Mouse (Mus musculus): Measurements from ENCODE around the gene Pard6b. TPM values are rescaled to one million over a fixed set of nuclear protein-coding genes. Genes with fewer than 3 reads are reported as not detected.
A peak's percentile ranks its signal among the peaks of the same experiment; 100 is the strongest.
"Not testable (repeated sequence)": the region's sequence is repeated elsewhere in the genome, so short reads cannot be mapped to it uniquely, and the experiment has no call there.

Pard6b gene
- polyA plus RNA-seq, 1 experiment from 2014 or later: 6.2 TPM

DNA sequence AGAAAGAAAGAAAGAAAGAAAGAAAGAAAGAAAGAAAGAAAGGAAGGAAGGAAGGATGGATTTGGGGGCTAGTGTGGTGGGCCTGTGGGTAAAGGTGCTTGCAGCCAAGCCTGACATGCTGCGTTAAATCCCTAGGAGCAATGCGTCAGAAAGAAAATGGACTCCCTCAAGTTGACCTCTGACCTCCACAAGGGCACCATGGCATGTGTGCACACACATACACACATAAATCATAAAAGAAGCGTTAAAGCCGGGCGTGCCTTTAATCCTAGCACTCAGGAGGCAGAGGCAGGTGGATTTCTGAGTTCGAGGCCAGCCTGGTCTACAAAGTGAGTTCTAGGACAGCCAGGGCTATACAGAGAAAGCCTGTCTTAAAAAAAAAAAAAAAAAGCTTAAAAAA is 27.1 kb downstream of the Pard6b start:
- not testable (repeated sequence) for DNase-seq (ENCODE audit: low spot score); H3K9me3 ChIP-seq; H3K27me3 ChIP-seq (ENCODE audit: insufficient read depth, poor library complexity, severe bottlenecking); H3K27ac ChIP-seq; H3K4me3 ChIP-seq; H3K36me3 ChIP-seq
- H3K4me1 ChIP-seq (replicated peaks): peaks cover 20% of the 10 kb centered on the region
- WGBS: 91% methylated on average over 6 of the region's 6 CpGs

DNA sequence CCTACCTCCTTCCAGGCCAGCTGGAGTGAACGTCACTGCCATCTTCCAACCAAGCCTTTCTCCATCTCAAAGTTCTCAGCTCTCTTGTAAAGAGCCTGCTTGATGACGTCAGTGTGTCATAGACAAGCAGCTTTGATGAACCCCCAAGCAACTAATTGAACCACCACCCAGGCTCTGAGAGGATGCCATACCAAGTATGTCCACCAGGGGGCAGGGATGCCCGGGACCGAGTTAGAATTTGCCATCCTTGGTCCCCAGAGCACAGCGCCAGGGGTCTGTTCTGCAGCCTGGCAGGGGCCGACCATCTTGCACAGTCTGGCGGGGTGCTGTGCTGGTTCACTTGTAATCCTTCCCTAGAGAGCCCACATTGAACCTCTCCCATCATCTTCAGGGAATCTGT is 31.1 kb downstream of the Pard6b start:
- no peaks in the 10 kb centered on the region for H3K36me3 ChIP-seq
- DNase-seq (ENCODE audit: low spot score): peak; percentile 75
- 11% methylated on average over 7 of the region's 7 CpGs for WGBS
- H3K4me1 ChIP-seq (replicated peaks): peaks cover 38% of the 10 kb centered on the region
- no peak overlapping the region for H3K4me3 ChIP-seq
- H3K27ac ChIP-seq: no peak overlapping the region
- H3K27me3 ChIP-seq (ENCODE audit: insufficient read depth, poor library complexity, severe bottlenecking): peaks cover 12% of the 10 kb centered on the region
- no peaks in the 10 kb centered on the region for H3K9me3 ChIP-seq

DNA sequence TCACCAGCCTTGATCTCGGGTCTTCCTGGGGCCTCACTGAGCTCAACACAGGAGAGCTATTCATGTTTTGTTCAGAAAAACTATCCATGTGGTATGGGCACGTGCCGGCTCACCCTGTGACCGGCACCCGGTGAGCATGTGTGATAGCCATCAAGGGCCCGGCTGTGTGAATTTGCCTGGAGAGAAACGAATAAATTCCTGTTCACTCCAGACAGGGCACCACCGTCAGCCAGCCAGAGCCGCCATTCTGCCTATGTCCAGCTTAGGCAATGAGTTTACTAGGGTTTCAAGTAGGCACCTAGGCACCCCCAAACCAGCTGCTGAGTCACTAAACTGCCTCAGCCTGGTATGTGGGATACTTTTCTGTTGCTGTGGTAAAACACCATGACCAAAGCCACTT is 32.5 kb downstream of the Pard6b start:
- H3K4me3 ChIP-seq: no peak overlapping the region
- no peaks in the 10 kb centered on the region for H3K9me3 ChIP-seq
- DNase-seq (ENCODE audit: low spot score): no peak
- H3K27ac ChIP-seq: 0 out of 2 replicates have a peak overlapping the region, but pooled peaks have one; percentile 91
- H3K36me3 ChIP-seq: no peaks in the 10 kb centered on the region
- H3K4me1 ChIP-seq (replicated peaks): peaks cover 47% of the 10 kb centered on the region
- 89% methylated on average over 9 of the region's 9 CpGs for WGBS
- H3K27me3 ChIP-seq (ENCODE audit: insufficient read depth, poor library complexity, severe bottlenecking): peaks cover 20% of the 10 kb centered on the region

DNA sequence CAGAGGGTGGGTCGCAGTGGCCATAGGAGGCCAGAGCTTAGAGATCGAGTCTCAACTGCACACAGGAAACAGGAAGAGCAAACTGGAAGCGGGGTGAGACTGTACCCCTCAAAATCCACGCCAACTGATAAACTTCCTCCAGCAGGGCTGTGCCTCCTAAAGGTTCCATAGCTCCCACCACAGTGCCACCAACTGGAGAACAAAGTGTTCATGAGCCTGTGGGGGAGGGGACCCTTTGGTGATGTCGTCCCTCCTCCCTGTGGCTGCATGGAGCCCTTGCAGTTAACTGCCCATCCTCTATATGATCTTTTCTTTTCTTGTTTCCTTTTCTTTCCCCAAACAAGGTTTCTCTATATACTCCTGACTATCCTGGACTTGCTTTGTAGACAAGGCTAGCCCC is 32.9 kb downstream of the Pard6b start:
- no peak for DNase-seq (ENCODE audit: low spot score)
- Histone ChIP-seq H3K27ac (0 out of 2 replicates have a peak overlapping the region, but pooled peaks have one; percentile 91), H3K4me3 (no peak overlapping the region)

DNA sequence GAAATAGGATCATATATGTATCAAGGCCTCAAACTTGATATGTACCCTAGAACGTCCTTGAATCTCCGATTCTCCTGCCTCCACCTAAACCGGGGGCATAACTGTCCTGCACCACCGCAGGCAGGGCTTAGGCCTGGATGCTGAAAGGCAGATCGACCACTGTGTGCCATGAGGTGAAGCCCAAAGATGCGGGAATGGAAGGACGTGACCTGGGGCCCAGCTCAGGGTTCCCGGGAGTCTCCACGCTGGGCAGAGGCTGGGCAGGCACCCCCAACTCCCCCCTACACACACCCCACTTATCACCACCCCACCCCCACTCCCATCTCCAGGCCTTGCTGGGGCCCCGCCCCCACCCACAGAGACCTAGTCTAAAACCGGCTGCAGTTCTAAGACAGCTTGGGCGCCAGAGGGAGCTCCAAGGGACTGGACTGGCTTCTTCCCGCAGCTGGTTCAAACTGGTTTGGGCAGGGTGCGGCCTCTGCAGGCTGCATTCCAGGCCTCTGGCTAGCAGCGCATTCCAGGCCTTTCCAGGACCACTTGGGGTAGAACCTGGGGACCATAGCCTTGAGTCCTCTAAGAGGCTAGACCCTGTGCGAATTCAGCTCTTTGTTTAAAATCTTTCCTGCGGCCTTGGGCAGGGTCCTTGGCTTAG is 34.0 kb downstream of the Pard6b start:
- DNase-seq (ENCODE audit: low spot score): peak; percentile 93
- H3K9me3 ChIP-seq: no peaks in the 10 kb centered on the region
- H3K4me3 ChIP-seq: peak overlapping the region; percentile 22; the same call in 1 of the 2 replicates
- H3K4me1 ChIP-seq (replicated peaks): peaks cover 47% of the 10 kb centered on the region
- peaks cover 20% of the 10 kb centered on the region for H3K27me3 ChIP-seq (ENCODE audit: insufficient read depth, poor library complexity, severe bottlenecking)
- peak overlapping the region; percentile 91 for H3K27ac ChIP-seq
- 17% methylated on average over 17 of the region's 17 CpGs for WGBS
- no peaks in the 10 kb centered on the region for H3K36me3 ChIP-seq

More for the DNA sequence above, 32.9 kb downstream of the Pard6b start:
- Histone ChIP-seq H3K36me3 (no peaks in the 10 kb centered on the region), H3K9me3 (no peaks in the 10 kb centered on the region), H3K27me3 (ENCODE audit: insufficient read depth, poor library complexity, severe bottlenecking) (peaks cover 20% of the 10 kb centered on the region), H3K4me1 (replicated peaks) (peaks cover 47% of the 10 kb centered on the region)
- 80% methylated on average over 5 of the region's 5 CpGs for WGBS

DNA sequence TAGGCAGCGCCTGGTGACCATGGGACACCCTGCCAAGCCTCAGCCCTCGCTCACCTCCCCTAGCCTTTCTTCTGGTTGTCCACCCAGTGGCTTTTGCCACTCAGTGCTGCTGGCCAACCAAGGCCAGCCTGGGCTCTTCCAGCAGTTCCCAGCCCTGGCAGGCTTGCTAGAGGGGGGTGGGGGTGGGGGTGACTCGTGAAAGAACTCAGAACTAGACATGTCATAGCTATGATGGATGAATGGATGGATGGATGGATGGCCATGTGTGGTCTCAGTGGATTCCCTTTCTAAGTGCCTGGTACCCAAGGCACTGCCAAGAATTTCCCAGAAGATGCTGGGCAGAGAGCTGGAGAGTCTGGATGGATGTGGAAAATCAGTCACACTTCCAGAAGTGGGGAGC is 35.0 kb downstream of the Pard6b start:
- WGBS: 85% methylated on average over 3 of the region's 3 CpGs
- H3K4me3 ChIP-seq: no peak overlapping the region
- H3K27me3 ChIP-seq (ENCODE audit: insufficient read depth, poor library complexity, severe bottlenecking): peaks cover 20% of the 10 kb centered on the region
- DNase-seq (ENCODE audit: low spot score): no peak
- H3K9me3 ChIP-seq: no peaks in the 10 kb centered on the region
- peak overlapping the region; percentile 91 for H3K27ac ChIP-seq
- H3K4me1 ChIP-seq (replicated peaks): peaks cover 47% of the 10 kb centered on the region
- H3K36me3 ChIP-seq: no peaks in the 10 kb centered on the region

DNA sequence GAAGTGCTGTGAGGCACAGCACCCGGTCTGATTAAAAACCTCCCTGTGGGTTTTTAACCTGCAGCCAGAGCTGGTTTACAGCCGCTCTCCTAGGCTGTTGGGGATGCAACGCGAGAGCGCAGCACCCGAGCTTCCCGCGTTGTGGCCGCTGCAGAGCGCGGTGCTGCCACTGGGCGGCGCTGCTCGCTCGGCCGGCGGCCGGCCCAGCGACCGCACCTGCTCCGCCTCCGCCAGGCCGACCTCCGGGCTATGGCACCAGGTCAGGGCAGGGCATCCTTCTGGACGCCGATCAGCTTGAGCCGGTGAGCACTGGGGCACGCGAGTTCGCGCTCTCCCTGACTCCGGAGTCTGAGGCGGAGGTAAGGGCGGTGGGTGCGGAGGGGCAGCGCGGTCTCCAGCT is 36.3 kb downstream of the Pard6b start:
- under 1% methylated on average over 37 of the region's 37 CpGs for WGBS
- Histone ChIP-seq H3K4me1 (replicated peaks) (peaks cover 41% of the 10 kb centered on the region), H3K27ac (peak overlapping the region; percentile 80)

DNA sequence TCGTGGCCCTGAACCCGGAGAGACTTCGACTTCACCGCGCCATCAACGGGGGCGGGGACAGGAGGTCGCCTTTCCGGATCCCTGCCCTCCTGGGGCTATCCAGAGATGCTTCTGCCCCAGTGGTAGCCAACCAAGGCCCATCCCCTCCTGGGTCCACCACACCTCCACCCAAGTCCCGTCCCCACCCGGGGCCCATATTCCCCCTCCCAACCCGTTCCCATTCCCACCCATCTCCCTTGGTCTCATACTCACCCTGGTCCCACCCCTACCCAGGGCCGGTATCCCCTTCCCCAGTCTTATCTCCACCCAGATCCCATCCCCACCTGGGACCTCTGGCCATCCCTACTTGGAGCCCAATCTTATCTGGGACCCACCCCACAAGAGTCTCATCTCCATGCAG is 36.7 kb downstream of the Pard6b start:
- Histone ChIP-seq H3K27me3 (ENCODE audit: insufficient read depth, poor library complexity, severe bottlenecking) (peaks cover 20% of the 10 kb centered on the region), H3K4me1 (replicated peaks) (peaks cover 39% of the 10 kb centered on the region), H3K27ac (peak overlapping the region; percentile 80), H3K9me3 (no peaks in the 10 kb centered on the region), H3K4me3 (peak overlapping the region; percentile 56), H3K36me3 (no peaks in the 10 kb centered on the region)
- 2% methylated on average over 13 of the region's 13 CpGs for WGBS
- DNase-seq (ENCODE audit: low spot score): no peak

More for the DNA sequence above, 36.3 kb downstream of the Pard6b start:
- Histone ChIP-seq H3K9me3 (no peaks in the 10 kb centered on the region), H3K27me3 (ENCODE audit: insufficient read depth, poor library complexity, severe bottlenecking) (peaks cover 20% of the 10 kb centered on the region), H3K4me3 (peak overlapping the region; percentile 56), H3K36me3 (no peaks in the 10 kb centered on the region)
- DNase-seq (ENCODE audit: low spot score): peak; percentile 83

DNA sequence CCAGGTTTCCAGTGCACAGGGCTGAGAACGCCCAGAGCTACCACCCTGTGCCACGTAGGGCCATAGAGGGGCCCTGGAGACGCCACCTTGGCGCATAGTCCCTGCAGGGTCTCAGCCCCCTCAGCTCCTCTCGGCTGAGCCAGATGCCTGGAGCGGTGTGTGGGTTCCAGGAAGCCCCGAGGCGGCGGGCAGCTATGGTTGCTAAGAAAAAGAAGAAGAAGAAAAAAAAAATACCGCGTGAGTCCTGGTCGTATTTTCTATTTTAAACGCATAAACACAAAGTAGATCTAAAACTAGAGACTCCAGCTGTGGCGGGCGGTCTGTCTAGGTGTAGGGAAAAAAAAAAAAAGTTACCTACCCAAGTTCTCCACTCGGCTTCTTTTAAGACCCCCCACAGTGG is 37.2 kb downstream of the Pard6b start:
- DNase-seq (ENCODE audit: low spot score): no peak
- Histone ChIP-seq H3K27ac (no peak overlapping the region), H3K4me3 (peak overlapping the region; percentile 56), H3K36me3 (no peaks in the 10 kb centered on the region), H3K9me3 (no peaks in the 10 kb centered on the region), H3K27me3 (ENCODE audit: insufficient read depth, poor library complexity, severe bottlenecking) (peaks cover 20% of the 10 kb centered on the region), H3K4me1 (replicated peaks) (peaks cover 39% of the 10 kb centered on the region)
- WGBS: 46% methylated on average over 16 of the region's 16 CpGs

DNA sequence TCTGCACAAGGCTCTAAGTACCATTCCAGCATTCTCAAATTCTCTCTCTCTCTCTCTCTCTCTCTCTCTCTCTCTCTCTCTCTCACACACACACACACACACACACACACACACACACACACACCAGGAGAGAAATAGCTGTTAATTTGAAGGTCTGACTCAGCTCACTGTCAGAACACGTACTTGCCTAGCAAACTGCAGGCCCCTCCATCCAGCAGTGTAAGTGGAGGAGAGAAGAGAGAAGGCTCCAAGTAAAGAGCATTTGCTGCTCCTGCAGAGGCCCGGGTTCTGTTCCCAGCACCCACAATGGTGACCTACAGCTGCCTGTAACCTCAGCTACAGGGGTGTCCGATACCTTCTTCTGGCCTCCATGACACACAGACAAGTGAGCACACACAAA is 37.7 kb downstream of the Pard6b start:
- no peaks in the 10 kb centered on the region for H3K36me3 ChIP-seq
- no peak overlapping the region for H3K4me3 ChIP-seq
- no peak overlapping the region for H3K27ac ChIP-seq
- H3K27me3 ChIP-seq (ENCODE audit: insufficient read depth, poor library complexity, severe bottlenecking): peaks cover 20% of the 10 kb centered on the region
- no peak for DNase-seq (ENCODE audit: low spot score)
- WGBS: 90% methylated on average over 3 of the region's 3 CpGs
- H3K4me1 ChIP-seq (replicated peaks): peaks cover 37% of the 10 kb centered on the region
- no peaks in the 10 kb centered on the region for H3K9me3 ChIP-seq

DNA sequence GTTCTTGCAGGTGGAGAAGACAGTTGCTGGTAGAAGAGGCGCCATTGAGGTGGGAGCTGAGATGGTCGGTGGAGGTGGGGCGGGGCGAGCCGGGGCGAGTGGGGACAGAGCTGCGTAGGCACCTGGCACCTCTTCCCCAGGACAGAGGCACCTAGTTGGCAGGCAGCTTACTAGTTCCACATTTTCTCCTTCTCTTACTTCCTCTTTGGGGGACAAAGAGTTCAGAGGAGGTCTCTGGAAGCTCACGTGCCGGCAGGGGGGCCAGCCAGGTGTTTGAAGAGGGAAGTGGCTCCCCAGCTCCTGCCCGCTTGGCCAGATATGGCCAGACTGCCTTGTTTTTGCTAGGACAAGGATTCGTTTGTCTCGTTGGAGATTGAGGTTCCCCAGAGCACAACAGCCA is 38.3 kb downstream of the Pard6b start:
- peaks cover 33% of the 10 kb centered on the region for H3K4me1 ChIP-seq (replicated peaks)
- H3K9me3 ChIP-seq: no peaks in the 10 kb centered on the region
- H3K27ac ChIP-seq: no peak overlapping the region
- H3K4me3 ChIP-seq: no peak overlapping the region
- no peaks in the 10 kb centered on the region for H3K36me3 ChIP-seq
- WGBS: 73% methylated on average over 12 of the region's 12 CpGs
- DNase-seq (ENCODE audit: low spot score): no peak
- H3K27me3 ChIP-seq (ENCODE audit: insufficient read depth, poor library complexity, severe bottlenecking): peaks cover 20% of the 10 kb centered on the region

DNA sequence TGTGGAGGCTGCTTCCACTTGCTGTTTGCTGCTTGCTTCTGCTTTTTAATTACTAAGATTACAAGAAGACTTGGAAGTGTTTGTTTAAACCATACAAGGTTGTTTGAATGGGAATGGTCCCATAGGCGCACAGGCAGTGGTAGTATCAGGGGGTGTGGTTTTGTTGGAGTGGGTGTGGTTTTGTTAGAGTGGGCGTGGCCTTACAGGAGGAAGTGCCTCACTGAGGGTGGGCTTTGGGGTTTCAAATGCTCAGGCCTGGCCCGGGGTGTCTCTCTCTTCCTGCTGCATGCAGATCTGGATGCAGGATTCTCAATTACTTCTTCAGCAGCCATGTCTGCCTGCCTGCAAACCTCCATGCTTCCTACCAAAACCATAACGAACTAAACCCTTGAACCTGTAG is 40.1 kb downstream of the Pard6b start:
- peaks cover 35% of the 10 kb centered on the region for H3K4me1 ChIP-seq (replicated peaks)
- DNase-seq (ENCODE audit: low spot score): no peak
- 80% methylated on average over 4 of the region's 4 CpGs for WGBS
- H3K9me3 ChIP-seq: no peaks in the 10 kb centered on the region
- H3K27ac ChIP-seq: no peak overlapping the region
- no peaks in the 10 kb centered on the region for H3K36me3 ChIP-seq
- H3K4me3 ChIP-seq: no peak overlapping the region
- H3K27me3 ChIP-seq (ENCODE audit: insufficient read depth, poor library complexity, severe bottlenecking): peaks cover 17% of the 10 kb centered on the region

DNA sequence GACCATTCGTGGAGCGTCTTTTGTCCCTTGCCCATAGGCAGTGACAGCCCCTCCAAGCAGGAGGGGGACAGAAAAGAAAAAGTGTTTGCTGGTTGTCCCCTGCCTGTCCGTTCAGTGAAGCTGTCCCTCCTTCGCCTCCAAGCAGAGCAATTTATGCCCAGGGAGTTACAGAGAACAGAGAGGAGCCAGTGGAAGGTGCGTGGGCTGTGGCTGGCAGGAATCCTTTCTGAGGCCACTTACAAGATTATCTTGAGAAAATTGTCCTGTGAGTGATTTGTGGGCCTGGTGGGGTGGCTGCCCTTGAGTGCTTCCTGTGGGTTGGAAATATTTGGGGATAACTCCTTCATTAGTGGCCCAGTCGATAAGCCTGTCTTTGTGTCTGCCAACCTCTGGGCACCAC is 42.8 kb downstream of the Pard6b start:
- H3K4me1 ChIP-seq (replicated peaks): peaks cover 28% of the 10 kb centered on the region
- WGBS: 90% methylated on average over 6 of the region's 6 CpGs

More for the DNA sequence above, 42.8 kb downstream of the Pard6b start:
- no peak overlapping the region for H3K4me3 ChIP-seq
- H3K9me3 ChIP-seq: no peaks in the 10 kb centered on the region
- H3K27ac ChIP-seq: peak overlapping the region; percentile 23; the same call in 1 of the 2 replicates
- H3K36me3 ChIP-seq: no peaks in the 10 kb centered on the region
- no peak for DNase-seq (ENCODE audit: low spot score)
- no peaks in the 10 kb centered on the region for H3K27me3 ChIP-seq (ENCODE audit: insufficient read depth, poor library complexity, severe bottlenecking)
